In genomic region chr1:89183261-89183831, GRCm38 (mm10) we compare ENCODE assay signal across 8 mouse cellular contexts.
DNase-seq lines count a peak whose midpoint lies in the region; ATAC-seq and TF ChIP-seq lines count a peak whose summit lies in the region.

No protein-coding gene starts in this region.

- peak overlapping the region; percentile 11; the same call in 1 of the 2 replicates for H3K27ac ChIP-seq in intestine, postnatal 0 days (ENCODE audit: low read depth, low read length)
- H3K27ac ChIP-seq in neural tube, embryonic 12.5 days = no peak overlapping the region

- H3K9ac ChIP-seq in intestine, postnatal 0 days (ENCODE audit: low read depth, low read length) = no peak overlapping the region
- H3K9ac ChIP-seq in neural tube, embryonic 12.5 days = no peak overlapping the region

- no peak for TF ChIP-seq CTCF in intestine, postnatal 0 days (IDR thresholded peaks at IDR 0.05; ENCODE audit: low read depth)

- no peak overlapping the region for H3K4me3 ChIP-seq in intestine, postnatal 0 days (ENCODE audit: low read depth, low read length)
- H3K4me3 ChIP-seq in neural tube, embryonic 12.5 days = no peak overlapping the region

- H3K4me1 ChIP-seq in intestine, postnatal 0 days (replicated peaks; ENCODE audit: control insufficient read depth, insufficient read depth, low read length) = peaks cover 7% of the 10 kb centered on the region
- peaks cover 11% of the 10 kb centered on the region for H3K4me1 ChIP-seq in neural tube, embryonic 12.5 days

- no peaks in the 10 kb centered on the region for H3K36me3 ChIP-seq in intestine, postnatal 0 days (ENCODE audit: control insufficient read depth, insufficient read depth)
- H3K36me3 ChIP-seq in neural tube, embryonic 12.5 days = no peaks in the 10 kb centered on the region

- 5% methylated on average over 9 of the region's 9 CpGs for WGBS in intestine, postnatal 0 days
- WGBS in neural tube, embryonic 12.5 days = 14% methylated on average over 9 of the region's 9 CpGs

- peak; percentile 92 for ATAC-seq in intestine, postnatal 0 days
- ATAC-seq in neural tube, embryonic 12.5 days (ENCODE audit: low FRiP score, low read depth) = 0 out of 2 replicates have a peak, but pooled peaks have one; percentile 25

- no peaks in the 10 kb centered on the region for H3K27me3 ChIP-seq in intestine, postnatal 0 days (replicated peaks; ENCODE audit: control insufficient read depth, insufficient read depth, low read length)
- no peaks in the 10 kb centered on the region for H3K27me3 ChIP-seq in neural tube, embryonic 12.5 days (replicated peaks)

- H3K4me2 ChIP-seq in intestine, postnatal 0 days (replicated peaks; ENCODE audit: low read depth) = peak overlapping the region; percentile 30; the same call in 1 of the 2 replicates
- H3K4me2 ChIP-seq in neural tube, embryonic 12.5 days (replicated peaks) = 0 out of 2 replicates have a peak overlapping the region, but pooled peaks have one; percentile 30

- peak; percentile 42 for DNase-seq in CD4-positive helper T cell, adult 2 months (ENCODE audit: low read depth, low spot score)
- peak; percentile 22 to 58 for DNase-seq in adrenal gland, postnatal 36 days
- peak; percentile 80 for DNase-seq in heart, adult 8-10 months (ENCODE audit: low spot score)
- no peak for DNase-seq in urinary bladder, postnatal 25 days (ENCODE audit: low spot score)
- no peak for DNase-seq in spleen, adult 12 weeks (ENCODE audit: low spot score)
- DNase-seq in B cell, adult 2 months = no peak

- no peaks in the 10 kb centered on the region for H3K9me3 ChIP-seq in intestine, postnatal 0 days (ENCODE audit: control insufficient read depth)
- no peaks in the 10 kb centered on the region for H3K9me3 ChIP-seq in neural tube, embryonic 12.5 days

Comparison
In these comparisons a context has a peak if more than half of its experiments do, and no peak if none do; other contexts are left out.
1. DNase-seq: peak in CD4-positive helper T cell, adult 2 months (single experiment), adrenal gland, postnatal 36 days (2 of 2) and heart, adult 8-10 months (single experiment); none in urinary bladder, postnatal 25 days (single experiment), spleen, adult 12 weeks (single experiment) and B cell, adult 2 months (0 of 2).